Mouse (Mus musculus) cerebellum, postnatal 4 days (tissue): ENCODE data around the gene Adgrl3.

ENCODE experiments used
- DNase-seq, 2 experiments: peaks; one replicate each; pipeline ENCODE4 v3.0.0; 2022; ENCODE audit warnings: low spot score in 2 of 2, mixed read lengths in 1 of 2

Gene Adgrl3

GRCm38 (mm10) chr5:81558965-81559364 lies 539.0 kb downstream of the Adgrl3 start:
- no peak for DNase-seq

- no peak for DNase-seq
These were observed 544.4 kb downstream of the Adgrl3 start for GRCm38 (mm10) chr5:81564294-81564693.

GRCm38 (mm10) chr5:81566577-81566976 lies 546.6 kb downstream of the Adgrl3 start:
- no peak for DNase-seq

- DNase-seq = no peak
These were observed 548.8 kb downstream of the Adgrl3 start for GRCm38 (mm10) chr5:81568743-81569142.

DNA sequence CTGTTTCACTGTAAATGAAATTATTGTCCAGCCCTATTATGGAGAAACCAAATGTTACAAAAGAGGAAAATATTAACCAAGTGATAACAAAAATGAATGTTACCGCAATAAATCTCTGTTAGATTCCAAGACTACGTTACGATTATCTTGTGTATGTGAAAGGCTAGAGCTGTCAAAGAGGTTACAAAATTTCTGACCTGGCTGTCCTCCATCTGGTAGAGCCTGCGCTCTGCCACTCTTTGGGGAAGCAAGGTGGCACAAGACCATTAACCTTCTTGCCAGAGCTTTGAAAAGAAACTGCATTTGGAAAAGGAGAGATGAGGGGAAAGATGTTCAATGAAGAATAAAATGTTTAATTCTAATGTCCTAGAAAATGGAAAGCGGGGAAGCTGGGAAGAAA lies 562.9 kb downstream of the Adgrl3 start:
- DNase-seq = no peak

DNA sequence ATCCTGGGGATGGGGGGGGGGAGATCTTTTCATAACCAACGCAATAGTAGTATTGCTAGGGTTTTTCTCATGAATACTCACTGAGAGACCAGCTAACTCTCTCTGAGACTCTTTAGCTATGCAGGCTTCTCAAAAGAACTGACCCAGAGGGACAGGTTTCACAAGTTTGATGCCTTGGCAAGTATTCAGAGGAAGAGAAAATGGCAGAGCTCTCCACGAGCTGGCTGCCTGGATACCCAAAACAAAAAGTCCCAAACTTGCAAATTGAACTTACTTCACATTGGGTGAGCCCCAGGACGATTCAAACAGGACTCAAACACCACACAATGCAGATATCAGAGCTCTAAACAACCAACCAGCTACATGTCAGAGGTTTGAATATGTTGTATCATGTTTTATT lies 563.5 kb downstream of the Adgrl3 start:
- no peak for DNase-seq

- DNase-seq = no peak
These were observed 565.0 kb downstream of the Adgrl3 start for GRCm38 (mm10) chr5:81584945-81585344.

DNA sequence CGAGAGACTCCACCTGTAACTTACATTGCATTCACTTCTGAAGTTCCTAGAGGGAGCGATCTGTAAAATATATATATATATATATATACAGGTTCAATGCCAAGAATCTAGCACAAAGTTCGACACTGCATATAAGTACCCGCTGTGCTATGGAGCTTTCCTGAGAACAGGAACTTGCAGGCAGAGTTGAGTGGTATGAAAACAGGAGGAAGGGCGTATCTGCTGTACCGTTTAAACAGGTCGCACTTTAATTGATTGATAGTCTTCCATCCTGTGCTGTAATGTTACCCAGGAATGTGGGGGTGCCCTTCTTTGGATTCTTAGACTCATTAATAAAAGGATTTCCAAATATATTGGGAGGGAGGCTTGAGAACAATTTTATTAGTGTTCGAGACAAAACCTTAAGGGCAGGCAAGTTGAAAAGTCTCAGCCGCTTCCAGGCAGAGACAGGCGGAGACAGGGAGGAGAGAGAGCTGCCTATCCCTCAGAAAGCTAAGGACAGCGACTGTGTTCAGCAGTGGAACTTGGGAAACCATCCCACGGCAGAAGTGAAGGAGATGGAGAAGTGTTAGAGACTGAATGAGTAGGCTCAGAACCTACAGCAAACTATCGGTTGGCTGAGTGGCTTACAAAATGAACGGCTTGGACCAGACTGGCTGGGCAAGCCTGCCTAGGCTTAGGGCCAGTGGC lies 570.2 kb downstream of the Adgrl3 start:
- no peak for DNase-seq

- DNase-seq = no peak
These were observed 571.5 kb downstream of the Adgrl3 start for GRCm38 (mm10) chr5:81591481-81591880.

DNA sequence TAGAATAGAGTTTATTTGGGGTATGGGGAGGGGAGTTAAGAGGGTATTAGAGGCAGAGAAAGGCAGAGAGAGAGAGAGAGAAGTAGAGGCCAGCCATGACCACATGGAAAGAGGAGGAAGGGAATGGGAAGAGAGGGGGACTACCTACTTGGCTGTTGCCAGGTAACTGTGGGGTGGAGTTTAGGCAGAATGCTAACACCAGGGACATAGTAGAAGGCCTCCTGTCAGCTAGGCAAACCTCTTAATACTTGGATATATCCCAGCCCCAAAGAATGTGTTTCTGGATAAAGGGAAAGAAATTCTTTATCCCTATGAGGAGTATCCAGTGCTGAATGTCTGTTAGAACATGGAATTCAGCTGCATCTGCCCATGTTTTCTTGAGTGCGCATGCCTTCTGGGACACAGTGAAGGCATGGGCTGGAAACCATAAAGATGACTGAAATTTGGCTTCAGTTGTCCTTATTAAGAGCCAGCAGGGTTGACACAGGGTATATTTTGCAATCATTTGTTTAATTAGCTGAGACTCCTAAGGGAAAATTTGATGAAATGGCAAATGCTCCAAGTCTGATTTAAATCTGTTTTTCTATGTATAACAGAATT lies 573.6 kb downstream of the Adgrl3 start:
- no peak for DNase-seq

GRCm38 (mm10) chr5:81598041-81598440 lies 578.1 kb downstream of the Adgrl3 start:
- no peak for DNase-seq

- no peak for DNase-seq
These were observed 583.0 kb downstream of the Adgrl3 start for GRCm38 (mm10) chr5:81602889-81603288.

DNA sequence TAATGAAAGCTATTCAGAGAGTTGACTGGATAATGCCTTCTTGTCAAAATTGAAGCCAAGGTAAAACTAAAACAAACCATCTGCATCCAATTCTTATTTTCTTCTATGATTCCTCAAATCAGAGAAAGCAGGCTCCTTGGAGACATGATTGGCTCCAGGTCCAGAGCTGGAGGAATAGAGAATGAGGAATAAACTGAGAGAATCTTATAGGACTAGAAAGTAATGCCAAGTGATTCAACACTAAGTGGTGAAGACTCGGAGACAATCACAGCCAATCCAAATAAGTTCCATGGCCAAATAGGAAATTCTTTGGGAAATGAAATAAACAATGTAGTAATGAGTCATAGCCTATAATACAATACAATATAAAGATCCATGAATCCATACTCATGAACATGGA lies 585.7 kb downstream of the Adgrl3 start:
- no peak for DNase-seq

DNA sequence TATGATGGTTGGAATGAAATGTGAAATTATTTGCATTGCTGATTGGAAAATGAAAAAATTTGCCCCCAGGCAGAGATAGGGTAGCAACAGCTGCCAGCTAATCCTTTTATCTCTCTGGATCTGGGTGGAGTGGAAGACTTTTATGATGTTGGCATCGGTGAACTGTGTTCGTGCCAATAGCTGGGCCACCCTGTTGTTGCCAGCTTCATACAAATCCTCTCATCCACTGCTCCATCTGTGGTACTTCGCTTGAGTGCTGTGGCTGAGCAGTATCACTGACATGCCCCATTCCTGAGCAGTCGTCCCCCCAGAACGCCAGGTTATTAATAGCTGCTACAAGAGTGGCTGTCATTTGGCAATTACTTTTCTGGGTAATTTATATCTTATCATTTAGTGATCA lies 590.3 kb downstream of the Adgrl3 start:
- DNase-seq = peak in 1 of 2 experiments; percentile 50

DNA sequence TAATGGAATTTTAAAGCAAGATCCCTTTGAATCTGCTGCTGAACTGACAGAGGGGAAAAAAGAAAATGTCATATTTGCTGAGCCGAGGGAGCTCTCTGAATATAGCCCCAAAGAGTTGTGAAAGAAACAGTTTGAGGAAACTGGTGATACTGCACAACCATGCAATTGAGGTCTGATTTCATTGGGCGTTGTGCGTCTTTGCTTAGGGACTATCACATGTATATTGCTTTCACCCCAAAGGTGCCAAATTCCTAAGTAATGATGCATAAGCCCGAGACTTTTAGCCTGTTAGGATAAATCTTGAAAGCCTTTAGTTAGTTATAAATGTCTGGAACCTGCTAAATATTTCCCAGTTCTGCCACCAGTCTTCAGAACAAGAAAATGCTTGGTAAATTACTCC lies 594.7 kb downstream of the Adgrl3 start:
- DNase-seq = no peak

DNA sequence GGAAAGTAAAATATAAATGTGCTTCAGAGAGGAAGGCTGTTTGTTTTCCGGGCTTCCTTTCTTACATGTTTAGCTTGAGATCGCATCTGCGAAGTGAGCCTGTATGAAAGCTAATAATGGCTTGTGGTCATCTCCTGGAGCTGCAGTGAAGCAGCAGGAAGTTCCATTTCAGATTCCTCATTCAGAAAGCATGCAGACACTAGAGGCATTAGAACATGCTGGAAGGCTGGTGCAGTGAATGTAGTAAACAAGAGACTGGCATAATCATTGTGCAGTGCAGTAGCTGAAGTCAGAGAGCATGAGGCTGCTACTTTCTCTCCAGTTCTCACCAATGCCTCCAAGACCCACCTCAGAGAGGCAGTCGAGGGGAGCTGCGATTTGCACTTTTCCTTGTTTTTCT lies 601.2 kb downstream of the Adgrl3 start:
- no peak for DNase-seq

GRCm38 (mm10) chr5:81621715-81622114 lies 601.8 kb downstream of the Adgrl3 start:
- no peak for DNase-seq

DNA sequence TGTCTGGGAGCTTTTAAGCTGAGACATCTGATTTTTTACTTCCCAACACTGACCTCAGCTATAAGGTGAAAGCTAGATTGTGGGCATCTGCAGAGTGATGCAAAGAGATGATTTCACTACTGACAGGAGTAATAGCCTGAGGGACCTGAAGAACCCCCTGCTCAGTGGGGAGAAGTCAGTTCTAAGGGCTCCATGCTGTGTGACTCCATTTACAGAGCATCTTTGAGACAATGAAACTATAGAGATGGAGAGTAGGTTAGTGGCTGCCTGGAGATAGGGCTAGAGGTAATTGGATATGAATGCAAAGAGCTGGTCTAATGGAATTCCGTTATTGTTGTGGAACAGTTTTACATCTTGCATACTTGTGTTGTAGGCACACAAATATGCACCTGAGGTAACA lies 603.9 kb downstream of the Adgrl3 start:
- no peak for DNase-seq

DNA sequence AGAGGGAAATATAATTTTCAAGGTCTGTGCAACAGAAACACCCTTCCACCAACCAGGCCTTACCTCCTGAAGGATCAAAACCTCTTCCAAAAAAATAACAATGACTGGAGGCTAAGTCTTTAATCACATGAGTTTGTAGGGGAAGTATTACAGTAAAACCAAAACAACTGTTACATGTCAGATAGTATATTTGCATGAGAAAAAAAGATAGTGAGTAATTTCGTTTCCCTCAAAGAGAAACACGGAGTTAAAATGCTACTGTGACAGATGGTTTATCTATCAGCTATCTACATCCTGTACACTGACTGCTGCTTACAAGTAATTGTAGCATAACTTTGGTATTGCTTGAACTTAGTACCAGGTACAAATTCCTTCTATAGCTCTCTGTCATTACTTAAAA lies 616.2 kb downstream of the Adgrl3 start:
- no peak for DNase-seq

DNA sequence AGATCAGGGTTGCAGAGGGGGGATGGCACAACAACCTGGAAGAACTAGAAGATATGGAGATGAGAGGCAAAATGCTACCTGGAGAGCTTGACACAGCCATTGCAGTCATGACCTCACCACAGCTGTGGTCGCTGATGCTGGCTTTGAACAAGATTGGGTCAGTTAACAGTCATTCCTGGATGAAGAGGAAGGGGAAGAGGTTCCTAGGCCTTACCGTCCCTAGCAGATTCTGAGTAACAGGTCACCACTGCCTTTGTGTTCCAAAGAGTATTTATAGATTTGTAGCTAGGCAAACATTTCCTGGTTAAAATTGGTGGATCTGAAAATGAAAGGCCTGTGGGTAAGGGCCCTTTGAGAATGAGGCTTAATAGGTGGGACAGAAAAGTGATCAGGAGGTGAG lies 618.5 kb downstream of the Adgrl3 start:
- DNase-seq = no peak

GRCm38 (mm10) chr5:81640118-81640517 lies 620.2 kb downstream of the Adgrl3 start:
- DNase-seq = no peak

- no peak for DNase-seq
These were observed 625.6 kb downstream of the Adgrl3 start for GRCm38 (mm10) chr5:81645557-81645956.

GRCm38 (mm10) chr5:81653941-81654340 lies 634.0 kb downstream of the Adgrl3 start:
- DNase-seq = no peak
